Mouse (Mus musculus): ENCODE measurements around the gene Cox17.

- TF ChIP-seq CTCF (IDR thresholded peaks at IDR 0.05; ENCODE audit: low read depth) = no peak
- no peak for TF ChIP-seq EP300 (IDR thresholded peaks at IDR 0.05; ENCODE audit: low read depth)
Measured at GRCm38 (mm10) chr16:38370633-38371374, 24.0 kb downstream of the Cox17 start.

Data from liver, postnatal 0 days (tissue).